Mouse (Mus musculus): ENCODE measurements around the gene Zdhhc17.

The Zdhhc17 gene

DNA sequence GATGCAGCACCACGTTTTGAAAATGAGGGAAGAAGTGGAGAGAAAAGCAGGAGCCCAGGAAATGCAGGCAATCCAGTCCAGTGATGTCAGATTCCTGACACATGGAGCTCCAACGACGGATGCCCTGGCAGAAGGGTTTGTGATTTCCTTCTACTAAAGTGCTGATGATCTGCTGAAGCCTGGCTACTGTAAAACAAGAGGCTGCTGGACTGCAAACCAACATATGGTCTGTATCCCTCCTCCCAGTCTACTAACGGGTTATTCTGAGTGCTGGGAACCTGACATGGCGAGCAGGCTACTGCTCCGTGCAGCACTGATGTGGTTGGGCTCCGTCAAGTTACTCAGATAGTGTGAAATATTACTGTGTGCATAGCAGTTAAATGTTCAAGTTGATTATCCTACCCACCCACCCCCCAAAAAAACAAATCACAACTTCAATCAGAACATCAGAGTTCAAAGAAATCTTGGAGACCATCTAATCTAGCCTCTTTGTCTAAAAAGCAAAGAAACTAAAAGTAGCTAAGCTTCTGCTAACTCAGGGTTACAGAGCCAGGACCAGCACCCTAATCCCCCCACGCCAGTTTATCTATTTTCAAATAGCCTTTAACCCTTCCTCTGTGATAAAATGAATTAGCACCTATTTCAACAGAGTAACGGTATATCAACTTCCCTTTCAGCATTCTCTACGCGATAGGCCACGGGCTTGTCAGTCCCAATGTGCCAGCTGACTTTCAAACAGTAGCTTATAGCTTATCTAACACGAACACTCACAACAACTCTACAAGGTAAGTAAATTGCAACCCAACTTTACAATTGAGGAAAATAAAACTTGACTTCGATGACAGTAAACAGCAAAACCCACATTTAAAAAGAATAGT lies 4.1 kb downstream of the Zdhhc17 start:
- DNase-seq (ENCODE audit: low spot score in 2 of 2) = no peak

DNA sequence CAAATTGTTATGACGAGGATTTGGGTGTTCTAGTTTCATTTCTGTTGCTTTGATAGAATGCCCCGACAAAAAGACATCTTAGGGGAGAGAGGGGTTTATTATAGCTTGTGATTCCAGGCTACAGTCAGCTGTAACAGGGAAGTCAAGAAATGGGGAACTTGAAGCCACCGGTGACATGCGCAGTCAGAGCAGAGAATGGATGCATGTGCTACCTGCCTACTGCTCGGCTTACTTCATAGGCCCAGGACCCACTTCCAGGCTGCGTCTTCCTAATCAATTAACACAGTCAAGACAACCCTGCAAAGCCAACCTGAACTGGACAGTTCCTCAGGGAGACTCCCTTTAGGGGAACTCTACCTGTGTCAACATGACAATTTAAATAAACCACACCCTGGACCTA lies 5.7 kb downstream of the Zdhhc17 start:
- no peak for DNase-seq (ENCODE audit: low spot score in 2 of 2)

DNA sequence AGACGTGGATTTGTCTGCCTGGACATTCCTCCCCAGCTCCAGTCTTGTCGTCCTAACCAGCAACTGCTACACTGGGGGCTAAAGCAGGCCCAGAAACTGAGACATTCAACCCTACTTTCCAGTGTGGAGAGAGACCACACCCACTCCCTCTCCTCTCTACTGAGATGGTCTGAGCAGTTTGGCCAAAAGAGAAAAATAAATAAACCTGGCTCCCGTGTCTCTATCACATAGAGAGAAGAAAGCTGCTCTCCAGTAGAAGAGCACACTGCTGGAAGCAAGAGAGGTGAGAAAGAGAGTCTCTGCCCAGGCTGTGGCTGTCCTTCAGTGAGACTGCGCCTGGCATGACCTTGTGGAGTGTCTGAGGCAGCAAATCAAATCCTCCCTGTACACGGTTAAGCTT lies 10.7 kb downstream of the Zdhhc17 start:
- DNase-seq (ENCODE audit: low spot score in 2 of 2) = no peak

DNA sequence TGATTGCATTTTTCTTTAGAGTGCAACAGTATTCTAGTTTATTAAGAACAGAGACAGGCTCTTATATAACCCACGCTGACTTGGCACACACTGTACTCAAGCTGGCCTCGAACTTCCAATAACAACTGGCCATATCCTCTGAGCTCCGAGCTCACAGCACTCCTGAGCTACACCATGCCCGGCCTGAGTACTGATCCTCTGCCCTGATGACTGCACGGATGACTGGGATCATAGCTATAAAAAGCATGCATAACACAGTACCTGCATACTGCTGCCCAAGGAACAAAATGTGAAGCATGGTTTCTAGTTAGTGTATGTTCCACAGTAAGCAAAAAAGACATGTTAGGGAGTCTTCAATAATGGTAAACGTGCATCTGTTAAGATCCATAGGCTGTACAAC lies 12.8 kb downstream of the Zdhhc17 start:
- DNase-seq (ENCODE audit: low spot score in 2 of 2) = no peak

DNA sequence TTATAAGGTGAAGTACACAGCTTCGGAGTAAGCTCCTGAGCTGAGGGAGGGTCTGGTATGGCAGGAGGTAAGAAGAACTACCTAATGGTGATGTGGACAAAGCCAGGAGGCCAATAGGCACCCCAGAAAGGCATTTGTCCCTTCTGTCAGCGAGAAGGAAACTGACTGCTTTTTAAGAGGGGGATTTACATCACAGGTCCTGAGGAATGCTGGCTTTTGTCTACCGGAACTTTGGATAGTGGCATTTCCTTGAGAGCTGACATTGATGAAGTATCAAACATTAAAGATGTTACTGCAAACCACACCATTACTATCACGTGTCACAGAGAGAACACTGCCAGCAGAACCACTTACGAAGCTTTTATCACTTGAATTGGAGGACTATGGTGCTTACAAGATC lies 15.2 kb downstream of the Zdhhc17 start:
- no peak for DNase-seq (ENCODE audit: low spot score in 2 of 2)

DNA sequence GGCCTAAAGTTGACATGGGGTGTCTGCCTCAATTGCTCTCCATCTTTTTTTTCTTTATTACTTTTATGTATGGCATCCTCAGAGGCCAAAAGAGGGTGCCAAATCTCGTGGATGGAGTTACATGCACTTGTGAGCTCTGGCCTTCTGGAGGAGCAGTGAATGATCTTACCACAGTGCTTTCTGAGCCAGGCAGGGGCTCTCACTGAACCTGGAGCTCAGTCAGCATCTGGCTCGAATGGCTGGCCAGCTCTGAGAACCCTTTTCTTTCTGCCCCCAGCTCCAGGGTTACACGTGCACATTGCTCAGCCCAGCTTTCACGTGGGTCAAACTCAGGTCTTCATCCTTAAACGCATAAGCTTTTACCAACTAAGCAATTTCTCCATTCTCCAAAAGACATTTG lies 16.7 kb downstream of the Zdhhc17 start:
- no peak for DNase-seq (ENCODE audit: low spot score in 2 of 2)

DNA sequence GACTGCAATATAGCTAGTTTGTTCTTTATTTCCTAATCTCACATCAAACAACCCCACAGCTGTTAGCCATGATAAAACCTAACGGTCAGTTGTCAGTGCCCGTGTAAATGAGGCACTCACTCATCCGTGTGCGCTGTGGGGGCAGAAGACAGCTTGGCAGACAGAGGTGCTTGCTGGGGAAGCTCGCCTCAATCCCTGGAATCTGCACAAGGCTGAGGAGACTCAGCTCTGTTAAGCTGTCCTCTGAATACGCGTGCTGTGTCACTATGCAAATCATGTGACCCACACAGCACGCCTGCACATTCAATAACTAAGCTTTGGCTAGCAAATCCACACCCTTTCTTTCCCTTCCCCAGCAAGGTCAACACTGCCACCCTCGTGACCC lies 17.9 kb downstream of the Zdhhc17 start:
- no peak for DNase-seq (ENCODE audit: low spot score in 2 of 2)

DNA sequence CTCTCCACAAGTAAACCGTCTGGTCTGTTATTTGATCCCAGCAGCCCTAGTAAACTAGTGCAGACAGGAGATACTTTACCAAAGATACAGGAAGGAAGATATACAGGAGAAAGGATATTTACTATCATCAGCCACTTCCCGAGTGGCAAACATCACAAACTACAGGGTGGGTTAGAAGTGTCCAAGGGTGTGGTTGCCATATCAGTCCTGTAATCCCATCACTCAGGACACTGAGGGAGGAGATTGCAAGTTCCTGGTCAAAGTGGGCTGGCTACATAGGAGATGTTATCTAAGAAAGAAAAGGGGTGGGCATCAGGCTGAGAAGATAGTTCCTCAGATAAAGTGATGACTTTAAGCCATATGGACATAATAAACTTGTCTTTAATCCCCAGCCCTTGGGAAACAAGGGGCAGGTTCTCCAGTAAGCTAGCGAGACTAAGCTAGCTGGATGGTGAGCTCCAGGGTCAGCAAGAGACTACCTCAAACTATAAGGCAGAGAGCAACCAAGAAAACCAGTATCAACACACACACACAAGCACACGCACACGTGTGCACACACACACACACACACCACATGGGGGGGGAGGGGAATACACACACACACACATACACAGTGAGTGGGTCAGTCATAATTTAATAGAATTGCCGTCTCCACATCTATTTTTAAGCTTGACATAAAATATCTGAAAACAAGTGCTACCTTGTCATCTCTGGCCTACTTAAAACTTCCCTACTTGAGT lies 18.5 kb downstream of the Zdhhc17 start:
- DNase-seq (ENCODE audit: low spot score in 2 of 2) = no peak

DNA sequence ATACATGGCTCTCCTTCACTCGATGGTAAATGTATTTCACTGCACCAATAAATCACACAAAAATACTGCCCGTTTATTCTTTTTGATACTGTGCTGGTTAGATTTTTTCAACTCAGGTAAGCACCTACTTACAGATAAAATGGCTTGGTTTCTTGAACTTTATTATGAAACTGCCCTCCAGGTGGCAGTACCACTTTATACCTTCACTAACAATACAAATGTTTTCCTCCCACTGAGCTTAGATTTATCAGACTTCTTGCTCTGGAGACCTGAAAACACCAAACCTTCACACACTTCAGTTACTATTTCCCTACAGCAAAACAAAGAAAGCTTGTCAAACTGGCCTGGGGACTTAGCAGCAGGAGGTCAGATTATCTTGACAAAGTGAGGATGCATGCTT lies 20.2 kb downstream of the Zdhhc17 start:
- no peak for DNase-seq (ENCODE audit: low spot score in 2 of 2)

DNA sequence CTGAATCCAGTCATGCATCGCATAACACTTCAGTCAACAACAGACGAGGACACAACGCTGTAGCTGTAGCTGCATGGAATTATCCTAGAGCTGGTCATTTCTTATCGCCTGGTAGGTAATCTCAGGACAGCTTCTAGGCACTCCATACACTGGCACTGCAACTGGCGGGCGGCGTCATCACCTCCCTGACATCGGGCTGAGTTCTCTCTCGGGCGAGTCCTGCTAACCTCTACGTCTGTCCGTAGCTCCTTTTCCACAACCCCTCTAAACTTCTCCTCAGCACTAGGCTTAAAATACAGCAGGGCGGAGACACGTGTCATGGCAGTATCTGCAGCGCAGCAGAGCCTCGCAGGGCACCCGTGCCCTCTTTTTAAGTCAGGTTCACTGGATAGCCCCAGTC lies 23.3 kb downstream of the Zdhhc17 start:
- DNase-seq (ENCODE audit: low spot score in 2 of 2) = no peak

DNA sequence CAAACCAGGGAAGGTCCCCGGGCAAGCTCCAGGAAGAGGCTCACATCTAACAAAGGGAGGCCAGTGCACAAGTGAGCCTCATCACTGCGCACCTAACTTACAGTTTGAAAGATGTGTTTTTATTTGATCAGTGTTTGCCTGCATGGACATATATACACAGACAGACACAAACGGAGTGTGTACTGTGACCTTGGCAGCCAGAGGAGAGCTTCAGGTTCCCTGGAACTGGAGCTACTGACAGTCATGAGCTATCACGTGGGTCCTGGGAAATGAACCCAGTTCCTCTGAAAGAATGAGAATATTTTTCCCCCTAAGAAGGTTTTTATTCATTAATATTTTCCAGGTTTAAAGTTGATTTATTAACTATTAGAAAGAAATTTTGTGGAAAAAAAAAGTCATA lies 27.2 kb downstream of the Zdhhc17 start:
- no peak for DNase-seq (ENCODE audit: low spot score in 2 of 2)

DNA sequence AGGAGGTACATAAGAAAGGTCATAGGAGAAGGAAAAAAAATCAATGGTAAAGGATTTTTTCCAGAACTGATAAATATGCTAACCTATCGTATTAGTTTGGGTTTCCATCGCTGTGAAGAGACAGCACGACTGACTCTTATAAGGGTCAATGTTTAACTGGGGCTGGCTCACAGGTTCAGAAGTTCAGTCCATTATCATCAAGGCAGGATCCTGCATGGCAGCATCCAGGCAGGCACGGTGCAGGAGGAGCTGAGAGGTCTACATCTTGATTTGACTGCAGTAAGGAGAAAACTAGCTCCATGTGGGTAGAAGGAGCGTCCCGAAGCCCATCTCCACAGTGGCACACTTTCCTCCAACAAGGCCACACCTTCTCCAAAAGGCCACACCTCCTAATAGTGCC lies 29.5 kb downstream of the Zdhhc17 start:
- DNase-seq (ENCODE audit: low spot score in 2 of 2) = no peak

DNA sequence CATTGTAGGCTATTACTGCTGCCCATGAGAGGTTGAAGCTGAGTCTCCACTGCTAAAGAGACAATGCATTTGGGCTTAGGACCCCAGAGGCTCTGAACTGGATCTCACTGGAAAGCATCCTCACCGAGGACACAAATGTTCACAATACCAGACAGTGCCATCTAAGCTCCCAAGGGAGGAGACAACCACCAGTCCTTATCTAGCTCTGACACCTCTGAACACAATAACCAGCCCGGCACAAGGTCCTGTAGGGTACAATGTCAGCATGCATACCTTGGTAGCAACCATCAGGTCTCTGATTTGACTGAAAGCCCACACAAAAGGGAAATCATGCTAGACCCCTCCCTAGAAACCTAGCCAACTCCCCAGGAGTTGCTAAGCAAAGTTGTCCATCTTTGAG lies 30.5 kb downstream of the Zdhhc17 start:
- DNase-seq (ENCODE audit: low spot score in 2 of 2) = no peak

DNA sequence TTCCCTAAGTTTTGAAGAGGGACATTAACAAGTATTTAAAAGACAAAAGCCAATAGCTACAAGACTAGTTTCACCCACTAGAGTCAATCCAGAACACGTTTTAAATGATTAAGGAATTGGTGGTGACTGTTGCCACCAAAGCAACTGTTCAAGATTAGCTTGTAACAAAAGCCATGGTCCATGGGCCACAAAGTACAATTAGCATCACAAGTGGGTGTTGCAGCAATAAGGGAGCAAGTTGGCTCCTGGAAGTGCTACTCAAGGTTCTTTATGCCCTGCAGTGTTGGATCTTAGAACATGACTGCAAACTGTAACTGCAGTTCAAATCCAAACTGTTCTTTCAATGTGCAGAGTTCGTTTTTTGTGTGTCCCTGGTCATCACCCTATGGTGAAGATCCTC lies 32.6 kb downstream of the Zdhhc17 start:
- DNase-seq (ENCODE audit: low spot score in 2 of 2) = no peak

DNA sequence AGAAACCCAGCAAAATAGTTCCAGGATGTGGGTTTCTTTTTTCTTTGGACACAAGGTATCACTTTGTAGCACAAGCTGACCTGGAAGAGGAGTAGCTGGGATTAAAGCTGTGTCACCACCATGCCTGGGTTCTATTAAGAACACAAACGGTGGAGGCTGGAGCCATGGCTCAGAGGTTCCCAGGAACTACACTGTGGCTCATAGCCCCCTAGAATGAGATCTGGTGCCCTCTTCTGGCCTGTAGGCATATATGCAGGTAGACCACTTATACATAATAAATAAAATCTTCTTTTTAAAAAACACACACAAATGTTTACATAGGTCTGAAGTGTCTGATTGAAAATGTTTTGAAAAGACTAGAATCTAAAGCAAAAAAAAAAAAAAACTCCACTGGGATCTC lies 33.9 kb downstream of the Zdhhc17 start:
- DNase-seq (ENCODE audit: low spot score in 2 of 2) = peak; percentile 49 to 57

DNA sequence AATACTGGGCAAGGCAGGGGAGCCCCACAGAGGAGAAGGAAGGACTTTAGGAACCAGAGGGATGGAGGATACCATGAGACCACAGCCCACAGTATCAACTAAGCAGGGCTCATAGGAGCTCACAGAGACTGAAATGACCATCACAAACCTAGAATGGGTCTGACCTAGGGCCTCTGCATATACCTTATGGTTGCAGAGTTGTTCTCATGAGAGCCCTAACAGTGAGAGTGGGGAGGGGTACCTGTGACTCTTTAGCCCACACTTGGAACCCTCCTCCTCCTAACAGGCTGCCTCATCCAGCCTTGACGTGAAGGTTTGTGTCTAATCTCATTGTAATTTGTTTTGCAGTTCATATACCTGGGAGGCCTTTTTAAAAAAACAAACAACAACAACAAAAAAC lies 35.1 kb downstream of the Zdhhc17 start:
- no peak for DNase-seq (ENCODE audit: low spot score in 2 of 2)

DNA sequence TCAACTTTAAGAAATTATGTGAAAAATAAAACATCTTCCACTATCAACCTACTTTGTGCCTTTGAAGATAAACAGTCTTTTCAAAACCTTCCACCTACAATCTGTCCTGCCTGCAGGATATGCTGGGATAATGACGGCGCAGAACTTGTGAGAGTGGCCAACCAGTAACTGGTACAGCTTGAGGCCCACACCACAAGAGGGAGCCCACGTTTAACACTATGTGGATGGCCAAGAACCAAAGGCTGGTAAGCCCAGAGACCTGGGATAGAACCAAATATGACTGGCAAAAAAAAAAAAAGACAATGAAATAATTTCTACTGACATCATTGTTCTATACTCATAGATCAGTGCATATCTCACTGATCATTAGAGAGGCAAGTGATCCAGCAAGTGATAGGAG lies 35.5 kb downstream of the Zdhhc17 start:
- peak; percentile 55 to 66 for DNase-seq (ENCODE audit: low spot score in 2 of 2)

DNA sequence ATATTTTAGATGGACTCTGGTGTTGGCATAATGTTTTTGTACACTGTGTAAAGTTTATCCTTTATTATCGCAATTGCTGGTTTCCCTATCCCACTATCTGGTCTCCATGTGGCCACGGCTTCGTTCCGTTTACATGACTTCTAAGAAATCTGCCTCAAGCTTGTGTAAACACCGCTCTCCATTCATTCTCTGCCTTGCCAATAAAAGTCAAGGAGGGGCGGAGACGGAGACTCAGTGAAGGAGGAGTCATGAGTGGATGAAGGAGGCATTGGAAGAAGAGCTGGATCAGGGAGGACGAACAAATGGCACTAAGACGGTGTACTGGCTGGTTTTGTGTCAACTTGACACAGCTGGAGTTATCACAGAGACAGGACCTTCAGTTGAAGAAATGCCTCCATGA lies 37.9 kb downstream of the Zdhhc17 start:
- DNase-seq (ENCODE audit: low spot score in 2 of 2) = peak in 1 of 2 experiments; percentile 18

DNA sequence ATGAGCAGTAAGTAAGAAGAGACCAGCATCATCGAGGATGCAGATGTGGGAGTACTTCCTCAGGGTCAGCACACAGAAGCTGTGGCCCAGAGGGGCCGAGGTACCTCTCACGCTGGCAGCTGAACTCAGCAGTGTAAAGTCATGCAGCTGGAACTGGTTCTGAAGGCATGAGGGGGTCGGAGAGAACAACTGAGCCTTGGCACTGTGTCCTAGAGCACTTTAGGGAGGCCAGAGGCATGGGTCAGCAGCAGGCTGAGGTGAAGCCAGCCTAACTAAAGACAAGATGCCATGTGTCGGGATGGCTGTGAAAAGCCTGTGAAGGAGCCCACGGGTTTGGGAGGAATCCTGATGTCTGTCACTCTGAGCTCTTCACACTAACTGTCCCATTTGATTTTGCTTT lies 38.5 kb downstream of the Zdhhc17 start:
- DNase-seq (ENCODE audit: low spot score in 2 of 2) = peak in 1 of 2 experiments; percentile 16

DNA sequence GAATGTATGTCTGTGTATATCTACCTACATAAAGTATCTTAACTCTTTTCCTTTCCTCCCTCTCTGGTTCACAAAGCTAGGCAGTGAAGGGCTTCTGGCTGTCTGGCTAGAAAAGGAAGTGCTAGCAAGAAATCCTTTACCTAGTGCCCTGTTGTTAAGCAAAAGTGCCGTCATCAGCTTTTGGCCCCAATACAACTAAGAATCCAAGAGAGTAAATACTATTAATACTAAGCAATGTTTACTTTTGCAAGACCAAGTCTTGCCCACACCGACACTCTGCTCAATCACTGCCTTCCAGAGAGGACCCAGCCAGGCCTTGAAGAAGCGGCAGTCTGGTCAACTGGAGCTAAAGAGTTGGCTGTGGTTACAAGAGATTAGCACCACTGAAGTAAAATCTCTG lies 38.9 kb downstream of the Zdhhc17 start:
- DNase-seq (ENCODE audit: low spot score in 2 of 2) = peak in 1 of 2 experiments; percentile 9

DNA sequence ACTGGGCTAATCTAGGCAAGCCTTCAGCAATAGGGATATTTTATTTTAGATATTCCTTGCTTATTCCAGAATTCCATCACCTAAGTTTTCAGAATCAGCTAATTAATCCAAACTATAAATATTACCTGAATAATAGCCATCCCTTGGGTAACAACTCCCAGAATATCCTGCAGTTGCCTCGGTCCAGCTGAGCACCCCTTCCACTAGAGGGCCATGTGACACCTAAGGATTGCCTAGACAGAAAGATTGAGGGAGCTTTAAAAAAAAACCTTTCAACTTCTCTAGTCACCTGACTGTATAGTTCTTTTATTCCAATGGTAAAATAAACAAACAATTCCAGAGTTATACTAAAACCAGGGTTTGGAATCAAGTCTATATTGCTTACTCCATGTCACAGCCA lies 47.8 kb downstream of the Zdhhc17 start:
- DNase-seq (ENCODE audit: low spot score in 2 of 2) = no peak

DNA sequence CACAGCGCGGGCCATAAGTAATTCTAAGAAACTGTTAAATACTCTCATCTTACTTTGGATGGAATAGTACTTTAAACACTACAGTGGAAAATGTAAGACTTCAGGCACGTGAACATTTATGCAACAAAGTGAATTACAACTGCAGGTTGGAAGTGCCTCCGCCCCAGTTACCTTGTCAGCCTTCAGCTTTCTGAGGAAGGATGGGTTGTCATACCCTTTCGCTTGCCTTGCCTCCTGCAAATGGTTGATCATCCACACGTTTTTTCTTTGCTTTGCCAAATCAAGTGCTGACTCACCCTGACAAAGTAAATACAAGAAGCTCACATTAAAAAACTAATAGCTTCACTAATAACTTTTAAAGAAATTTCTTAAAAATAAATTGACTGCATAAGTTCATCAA lies 49.1 kb downstream of the Zdhhc17 start:
- DNase-seq (ENCODE audit: low spot score in 2 of 2) = peak in 1 of 2 experiments; percentile 12

DNA sequence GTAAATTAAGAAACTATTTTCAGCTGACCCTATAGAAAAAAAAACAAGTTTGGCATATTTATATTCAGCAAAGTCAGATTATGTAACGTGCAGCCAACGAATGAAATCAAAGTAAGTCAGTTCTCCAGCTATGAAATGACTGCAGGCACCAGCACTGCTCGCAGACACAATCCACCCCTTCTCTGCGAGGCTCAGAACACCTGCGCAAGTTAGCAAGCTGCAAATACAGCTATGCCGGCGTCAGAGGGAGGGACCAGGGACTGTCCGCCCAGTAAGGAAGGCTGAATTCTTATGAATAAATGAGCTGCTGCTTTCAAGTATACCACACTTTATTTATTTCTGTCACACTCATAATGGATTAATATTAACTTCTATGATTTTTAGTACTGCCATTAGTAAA lies 50.2 kb downstream of the Zdhhc17 start:
- DNase-seq (ENCODE audit: low spot score in 2 of 2) = peak in 1 of 2 experiments; percentile 22
